Mouse (Mus musculus): ENCODE results near the gene Tekt4.
A peak's percentile ranks its signal among the peaks of the same experiment; 100 is the strongest.

Tekt4 gene

GRCm38 (mm10) chr17:25475946-25476744 lies 21.7 kb downstream of the Tekt4 start:
- DNase-seq (ENCODE audit: low spot score in 2 of 2): peak in 1 of 2 experiments; percentile 36

GRCm38 (mm10) chr17:25480152-25480551 lies 25.7 kb downstream of the Tekt4 start:
- no peak for DNase-seq (ENCODE audit: low spot score in 2 of 2)

- no peak for DNase-seq (ENCODE audit: low spot score in 2 of 2)
These were observed 26.4 kb downstream of the Tekt4 start for GRCm38 (mm10) chr17:25480820-25481219.

- DNase-seq (ENCODE audit: low spot score in 2 of 2): no peak
These were observed 27.7 kb downstream of the Tekt4 start for GRCm38 (mm10) chr17:25482092-25482491.

GRCm38 (mm10) chr17:25497013-25497412 lies 42.6 kb downstream of the Tekt4 start, which contains the start of gene Sstr5:
TSS of gene Sstr5 (minus strand) at chr17:25497288.
- no peak for DNase-seq (ENCODE audit: low spot score in 2 of 2)

GRCm38 (mm10) chr17:25502599-25502998 lies 48.2 kb downstream of the Tekt4 start:
- no peak for DNase-seq (ENCODE audit: low spot score in 2 of 2)

GRCm38 (mm10) chr17:25507799-25508198 lies 53.4 kb downstream of the Tekt4 start:
- peak in 1 of 2 experiments; percentile 47 for DNase-seq (ENCODE audit: low spot score in 2 of 2)

- peak in 1 of 2 experiments; percentile 8 for DNase-seq (ENCODE audit: low spot score in 2 of 2)
These were observed 54.6 kb downstream of the Tekt4 start for GRCm38 (mm10) chr17:25508860-25509577.

- DNase-seq (ENCODE audit: low spot score in 2 of 2): no peak
These were observed 55.8 kb downstream of the Tekt4 start for GRCm38 (mm10) chr17:25510074-25510830.

- no peak for DNase-seq (ENCODE audit: low spot score in 2 of 2)
These were observed 57.5 kb downstream of the Tekt4 start for GRCm38 (mm10) chr17:25511876-25512275.

- DNase-seq (ENCODE audit: low spot score in 2 of 2): no peak
These were observed 59.6 kb downstream of the Tekt4 start for GRCm38 (mm10) chr17:25514055-25514454.

GRCm38 (mm10) chr17:25516315-25516714 lies 61.9 kb downstream of the Tekt4 start:
- DNase-seq (ENCODE audit: low spot score in 2 of 2): no peak

- no peak for DNase-seq (ENCODE audit: low spot score in 2 of 2)
These were observed 63.7 kb downstream of the Tekt4 start for GRCm38 (mm10) chr17:25518144-25518543.

GRCm38 (mm10) chr17:25519511-25519910 lies 65.1 kb downstream of the Tekt4 start:
- no peak for DNase-seq (ENCODE audit: low spot score in 2 of 2)

- DNase-seq (ENCODE audit: low spot score in 2 of 2): no peak
These were observed 66.1 kb downstream of the Tekt4 start for GRCm38 (mm10) chr17:25520492-25520891.

GRCm38 (mm10) chr17:25522080-25522479 lies 67.7 kb downstream of the Tekt4 start:
- DNase-seq (ENCODE audit: low spot score in 2 of 2): no peak

All from spleen, postnatal 14 days (tissue).